Mouse (Mus musculus) Muller cell, postnatal 12 days (primary cell): ENCODE measurements around the gene Ube2e1.
A peak's percentile ranks its signal among the peaks of the same experiment; 100 is the strongest.
"Not testable (repeated sequence)": the region's sequence is repeated elsewhere in the genome, so short reads cannot be mapped to it uniquely, and the experiment has no call there.

Experiments used
- DNase-seq: peaks from one replicate; pipeline ENCODE4 v3.0.0-alpha.2; 2015; ENCODE audit errors: inconsistent ontology term

Ube2e1 gene

GRCm38 (mm10) chr14:18326968-18327672 lies 4.5 kb downstream of the Ube2e1 start:
- peak; percentile 42 for DNase-seq

- DNase-seq: no peak
These were observed 13.9 kb downstream of the Ube2e1 start for GRCm38 (mm10) chr14:18317457-18318411.

- DNase-seq: no peak
These were observed 27.5 kb downstream of the Ube2e1 start for GRCm38 (mm10) chr14:18304165-18304564.

- DNase-seq: peak; percentile 25
These were observed 28.4 kb downstream of the Ube2e1 start for GRCm38 (mm10) chr14:18303262-18303661.

- DNase-seq: no peak
These were observed 28.9 kb downstream of the Ube2e1 start for GRCm38 (mm10) chr14:18302750-18303149.

GRCm38 (mm10) chr14:18301591-18301990 lies 30.1 kb downstream of the Ube2e1 start:
- no peak for DNase-seq

GRCm38 (mm10) chr14:18300676-18301075 lies 31.0 kb downstream of the Ube2e1 start:
- DNase-seq: no peak

GRCm38 (mm10) chr14:18298874-18299273 lies 32.8 kb downstream of the Ube2e1 start:
- no peak for DNase-seq

- DNase-seq: no peak
These were observed 34.2 kb downstream of the Ube2e1 start for GRCm38 (mm10) chr14:18297441-18297840.

- no peak for DNase-seq
These were observed 39.1 kb downstream of the Ube2e1 start for GRCm38 (mm10) chr14:18292578-18292977.

- DNase-seq: no peak
These were observed 39.5 kb downstream of the Ube2e1 start for GRCm38 (mm10) chr14:18292111-18292510.

- DNase-seq: no peak
These were observed 44.3 kb downstream of the Ube2e1 start for GRCm38 (mm10) chr14:18287391-18287790.

- DNase-seq: no peak
These were observed 45.2 kb downstream of the Ube2e1 start for GRCm38 (mm10) chr14:18286441-18286840.

GRCm38 (mm10) chr14:18285476-18285875 lies 46.2 kb downstream of the Ube2e1 start:
- no peak for DNase-seq

- DNase-seq: peak; percentile 26
These were observed 47.1 kb downstream of the Ube2e1 start for GRCm38 (mm10) chr14:18284581-18284980.

GRCm38 (mm10) chr14:18280375-18280774 lies 51.3 kb downstream of the Ube2e1 start:
- peak; percentile 26 for DNase-seq

GRCm38 (mm10) chr14:18274526-18274925 lies 57.1 kb downstream of the Ube2e1 start:
- DNase-seq: no peak

- DNase-seq: peak; percentile 19
These were observed 60.0 kb downstream of the Ube2e1 start for GRCm38 (mm10) chr14:18271666-18272065.

- peak; percentile 99 for DNase-seq
These were observed 60.9 kb downstream of the Ube2e1 start, which contains the start of the genes Nkiras1 and Rpl15 for GRCm38 (mm10) chr14:18270529-18271441. Gene Nkiras1, plus strand, starts transcription at chr14:18271136. Gene Rpl15, minus strand, starts transcription at chr14:18271391.

- not testable (repeated sequence) for DNase-seq
These were observed 61.6 kb downstream of the Ube2e1 start for GRCm38 (mm10) chr14:18269947-18270528.

GRCm38 (mm10) chr14:18263427-18263826 lies 68.2 kb downstream of the Ube2e1 start:
- peak; percentile 71 for DNase-seq
